Mouse (Mus musculus) brown adipose tissue, adult 24 weeks (tissue): Measurements from ENCODE around the gene Fahd2a. TPM values are rescaled to one million over a fixed set of nuclear protein-coding genes. Genes with fewer than 3 reads are reported as not detected.

ENCODE experiments used
- H3K27ac ChIP-seq: fragments of 200-500 bp; replicated peaks from 2 replicates; pipeline ENCODE4 v1.5.1; 2012; ENCODE audit warnings: low read depth, mild to moderate bottlenecking, low read length
- H3K4me1 ChIP-seq: fragments of 200-500 bp; 2 replicates; pipeline ENCODE4 v1.6.1; 2012; ENCODE audit warnings: low read length, mixed read lengths; ENCODE audit not compliant: control insufficient read depth, insufficient read depth, insufficient read length
- H3K4me3 ChIP-seq: fragments of 200-500 bp; 2 replicates; pipeline ENCODE4 v1.5.1; 2012; ENCODE audit warnings: low read depth, mild to moderate bottlenecking, low read length, moderate library complexity; ENCODE audit not compliant: insufficient read depth
- polyA plus RNA-seq: library from polyadenylated mRNA; stranded (reverse); fragments of >200 nt; gene quantifications from 2 replicates; pipeline ENCODE4 v1.2.4, GENCODE M21; 2012; ENCODE audit not compliant: missing spikeins, insufficient read depth, insufficient read length

The Fahd2a gene
- polyA plus RNA-seq, 1 experiment, result 103 TPM

- Histone ChIP-seq H3K4me3 (no peak overlapping the region), H3K27ac (no peak overlapping the region), H3K4me1 (no peaks in the 10 kb centered on the region)
Measured at GRCm38 (mm10) chr2:127394606-127395161, 49.7 kb downstream of the Fahd2a start.

- H3K27ac ChIP-seq, result no peak overlapping the region
Measured at GRCm38 (mm10) chr2:127391323-127391722, 53.0 kb downstream of the Fahd2a start.

GRCm38 (mm10) chr2:127390846-127391245 is 53.5 kb downstream of the Fahd2a start:
- H3K4me1 ChIP-seq, result no peaks in the 10 kb centered on the region
- no peak overlapping the region for H3K4me3 ChIP-seq
- H3K27ac ChIP-seq, result no peak overlapping the region

More at GRCm38 (mm10) chr2:127391323-127391722, 53.0 kb downstream of the Fahd2a start:
- no peak overlapping the region for H3K4me3 ChIP-seq
- H3K4me1 ChIP-seq, result no peaks in the 10 kb centered on the region

GRCm38 (mm10) chr2:127390352-127390751 is 54.0 kb downstream of the Fahd2a start:
- no peaks in the 10 kb centered on the region for H3K4me1 ChIP-seq
- no peak overlapping the region for H3K27ac ChIP-seq
- no peak overlapping the region for H3K4me3 ChIP-seq

- Histone ChIP-seq H3K27ac (no peak overlapping the region), H3K4me3 (no peak overlapping the region), H3K4me1 (no peaks in the 10 kb centered on the region)
Measured at GRCm38 (mm10) chr2:127387521-127387920, 56.8 kb downstream of the Fahd2a start.

Other genes with a start within 250 kb of the Fahd2a start
- gene 1810024B03Rik, start 236.3 kb downstream of the Fahd2a start, polyA plus RNA-seq, result 2.3 and 2.4 TPM in 2 replicates
- gene Snrnp200, start 236.2 kb downstream of the Fahd2a start, polyA plus RNA-seq, result 26.7 and 31.7 TPM in 2 replicates
- gene Ciao1, start 196.7 kb downstream of the Fahd2a start, polyA plus RNA-seq, result 36.2 and 50.4 TPM in 2 replicates
- gene Tmem127, start 196.7 kb downstream of the Fahd2a start, polyA plus RNA-seq, result 18.6 and 27.3 TPM in 2 replicates
- gene Stard7, start 174.3 kb downstream of the Fahd2a start, polyA plus RNA-seq, result 71.1 and 87.5 TPM in 2 replicates
- 0.63 TPM in 1 of 2 replicates, not detected in the other for gene Dusp2, start 108.4 kb downstream of the Fahd2a start, polyA plus RNA-seq
- not detected in 2 replicates for gene Astl, start 105.9 kb downstream of the Fahd2a start, polyA plus RNA-seq
- gene Adra2b, start 81.4 kb downstream of the Fahd2a start, polyA plus RNA-seq, result 0.38 TPM in 1 of 2 replicates, not detected in the other
- not detected in 2 replicates for gene Gpat2, start 19.4 kb downstream of the Fahd2a start, polyA plus RNA-seq
- 0.63 TPM in 1 of 2 replicates, not detected in the other for gene Kcnip3, start 77.5 kb upstream of the Fahd2a start, polyA plus RNA-seq
- gene Prom2, start 96.9 kb upstream of the Fahd2a start, polyA plus RNA-seq, result not detected in 2 replicates
- gene Zfp661, start 142.5 kb upstream of the Fahd2a start, polyA plus RNA-seq, result 2.1 TPM in 2 replicates
- gene Mrps5, start 142.7 kb upstream of the Fahd2a start, polyA plus RNA-seq, result 238 and 284 TPM in 2 replicates
- 1.5 TPM in 2 replicates for gene Mal, start 212.1 kb upstream of the Fahd2a start, polyA plus RNA-seq